Mouse (Mus musculus): Measurements from ENCODE around the gene Cnn3. TPM values are rescaled to one million over a fixed set of nuclear protein-coding genes. Genes with fewer than 3 reads are reported as not detected.

The Cnn3 gene
- polyA plus RNA-seq, 1 experiment from 2014 or later: 525 TPM

DNA sequence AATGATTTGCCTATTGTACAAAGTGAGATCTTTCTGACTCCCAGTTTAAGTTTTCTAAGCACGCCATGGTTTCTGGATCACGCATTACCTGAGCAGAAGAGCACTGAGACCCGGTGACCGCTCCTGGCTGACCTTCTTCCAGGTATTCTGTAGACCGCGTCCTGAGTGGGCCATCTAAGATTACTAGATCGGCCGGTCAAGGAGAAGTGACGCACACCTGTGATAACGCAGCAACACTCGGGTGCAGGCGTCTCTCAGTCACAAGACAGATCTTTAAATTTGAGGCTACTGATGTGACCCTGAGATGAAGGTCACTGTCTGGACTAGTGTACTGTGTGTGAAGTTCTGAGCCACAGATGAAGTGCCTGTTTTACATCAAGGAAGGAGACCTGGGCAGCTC is 15.2 kb downstream of the Cnn3 start:
- H3K27ac ChIP-seq (ENCODE audit: low read length): no peak overlapping the region
- no peak overlapping the region for H3K9ac ChIP-seq (ENCODE audit: low read length)
- no peak for ATAC-seq (ENCODE audit: insufficient read depth, low FRiP score)
- H3K36me3 ChIP-seq (ENCODE audit: control insufficient read depth, insufficient read depth, low read length): no peaks in the 10 kb centered on the region
- no peak overlapping the region for H3K4me3 ChIP-seq (replicated peaks; ENCODE audit: low read length)
- H3K4me2 ChIP-seq (ENCODE audit: low read depth, low read length): no peak overlapping the region
- no peaks in the 10 kb centered on the region for H3K27me3 ChIP-seq (ENCODE audit: control insufficient read depth, insufficient read depth, low read length)
- H3K4me1 ChIP-seq (ENCODE audit: control insufficient read depth, insufficient read depth, low read length): peaks cover 37% of the 10 kb centered on the region
- no peaks in the 10 kb centered on the region for H3K9me3 ChIP-seq (replicated peaks; ENCODE audit: control insufficient read depth, low read length)
- 89% methylated on average over 12 of the region's 12 CpGs for WGBS

DNA sequence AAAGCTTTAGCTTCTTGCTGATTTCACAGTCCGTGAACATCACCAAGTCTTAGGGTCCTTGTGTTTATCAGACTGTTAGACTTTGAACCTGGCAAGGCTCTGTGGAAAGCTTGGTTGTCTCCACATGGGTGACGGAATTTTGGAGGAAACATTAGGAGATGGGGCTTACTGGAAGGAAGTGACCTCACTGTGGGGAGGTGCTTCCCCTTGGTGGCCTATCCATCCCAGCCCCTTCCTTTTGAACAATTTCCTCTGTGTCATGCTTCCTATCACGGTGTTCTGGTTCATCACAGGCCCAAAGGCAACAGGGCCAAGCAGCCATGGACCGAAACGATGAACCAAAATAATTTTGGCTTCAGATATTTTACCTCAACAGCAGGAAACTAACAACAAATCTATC is 16.0 kb downstream of the Cnn3 start:
- WGBS: 86% methylated on average over 5 of the region's 5 CpGs
- no peak for ATAC-seq (ENCODE audit: insufficient read depth, low FRiP score)
- H3K36me3 ChIP-seq (ENCODE audit: control insufficient read depth, insufficient read depth, low read length): no peaks in the 10 kb centered on the region
- no peak overlapping the region for H3K4me3 ChIP-seq (replicated peaks; ENCODE audit: low read length)
- H3K27ac ChIP-seq (ENCODE audit: low read length): no peak overlapping the region
- H3K9ac ChIP-seq (ENCODE audit: low read length): no peak overlapping the region
- peaks cover 31% of the 10 kb centered on the region for H3K4me1 ChIP-seq (ENCODE audit: control insufficient read depth, insufficient read depth, low read length)
- H3K4me2 ChIP-seq (ENCODE audit: low read depth, low read length): no peak overlapping the region
- H3K27me3 ChIP-seq (ENCODE audit: control insufficient read depth, insufficient read depth, low read length): no peaks in the 10 kb centered on the region
- no peaks in the 10 kb centered on the region for H3K9me3 ChIP-seq (replicated peaks; ENCODE audit: control insufficient read depth, low read length)

DNA sequence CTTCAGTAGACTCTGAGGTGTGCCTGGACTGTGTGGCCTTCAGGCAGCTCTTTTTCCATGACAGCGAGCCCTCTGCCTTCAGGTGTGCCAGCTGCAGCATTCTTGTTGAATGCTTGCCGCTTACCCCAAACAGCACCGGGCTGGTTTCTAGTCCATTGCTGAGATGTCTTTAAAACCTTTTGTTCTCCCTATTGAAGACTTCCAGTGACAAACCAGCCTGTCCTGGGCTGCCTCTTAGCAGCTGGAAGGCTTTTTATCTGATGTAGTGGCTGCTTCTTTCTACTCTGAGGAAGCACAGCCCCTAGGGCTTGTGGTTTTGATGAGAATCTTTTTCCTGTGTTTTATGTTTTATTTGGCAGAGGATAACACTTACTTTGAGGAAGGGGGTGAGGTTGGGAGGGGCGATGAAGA is 17.6 kb downstream of the Cnn3 start:
- Histone ChIP-seq H3K27me3 (ENCODE audit: control insufficient read depth, insufficient read depth, low read length) (no peaks in the 10 kb centered on the region), H3K4me3 (replicated peaks; ENCODE audit: low read length) (no peak overlapping the region), H3K9ac (ENCODE audit: low read length) (no peak overlapping the region), H3K4me2 (ENCODE audit: low read depth, low read length) (no peak overlapping the region), H3K9me3 (replicated peaks; ENCODE audit: control insufficient read depth, low read length) (no peaks in the 10 kb centered on the region), H3K4me1 (ENCODE audit: control insufficient read depth, insufficient read depth, low read length) (peaks cover 27% of the 10 kb centered on the region), H3K27ac (ENCODE audit: low read length) (no peak overlapping the region), H3K36me3 (ENCODE audit: control insufficient read depth, insufficient read depth, low read length) (no peaks in the 10 kb centered on the region)
- ATAC-seq (ENCODE audit: insufficient read depth, low FRiP score): no peak
- WGBS: 74% methylated on average over 4 of the region's 4 CpGs

DNA sequence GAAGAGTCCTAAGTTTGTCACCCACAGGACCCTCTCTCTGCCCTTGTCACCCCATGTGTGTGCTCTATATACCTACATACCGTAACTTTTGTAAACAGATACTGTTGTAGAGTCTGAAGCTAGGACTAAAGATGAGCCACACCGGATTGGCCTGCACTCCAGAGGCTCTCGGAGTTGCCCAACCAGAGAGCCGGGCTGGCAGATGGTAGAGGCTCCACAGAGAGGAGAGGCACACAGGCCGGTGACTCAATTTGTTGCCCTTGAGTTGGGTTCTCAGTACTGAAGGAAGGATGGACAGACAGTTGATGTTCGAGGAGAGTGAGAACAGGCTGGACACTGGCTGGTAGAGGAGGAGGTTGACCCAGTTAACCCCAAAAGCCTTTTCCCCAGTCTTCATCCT is 18.1 kb downstream of the Cnn3 start:
- no peaks in the 10 kb centered on the region for H3K9me3 ChIP-seq (replicated peaks; ENCODE audit: control insufficient read depth, low read length)
- H3K4me1 ChIP-seq (ENCODE audit: control insufficient read depth, insufficient read depth, low read length): peaks cover 23% of the 10 kb centered on the region
- no peak overlapping the region for H3K27ac ChIP-seq (ENCODE audit: low read length)
- no peak overlapping the region for H3K4me3 ChIP-seq (replicated peaks; ENCODE audit: low read length)
- no peaks in the 10 kb centered on the region for H3K27me3 ChIP-seq (ENCODE audit: control insufficient read depth, insufficient read depth, low read length)
- no peak overlapping the region for H3K9ac ChIP-seq (ENCODE audit: low read length)
- no peak overlapping the region for H3K4me2 ChIP-seq (ENCODE audit: low read depth, low read length)
- H3K36me3 ChIP-seq (ENCODE audit: control insufficient read depth, insufficient read depth, low read length): no peaks in the 10 kb centered on the region
- WGBS: 95% methylated on average over 6 of the region's 6 CpGs
- ATAC-seq (ENCODE audit: insufficient read depth, low FRiP score): no peak

DNA sequence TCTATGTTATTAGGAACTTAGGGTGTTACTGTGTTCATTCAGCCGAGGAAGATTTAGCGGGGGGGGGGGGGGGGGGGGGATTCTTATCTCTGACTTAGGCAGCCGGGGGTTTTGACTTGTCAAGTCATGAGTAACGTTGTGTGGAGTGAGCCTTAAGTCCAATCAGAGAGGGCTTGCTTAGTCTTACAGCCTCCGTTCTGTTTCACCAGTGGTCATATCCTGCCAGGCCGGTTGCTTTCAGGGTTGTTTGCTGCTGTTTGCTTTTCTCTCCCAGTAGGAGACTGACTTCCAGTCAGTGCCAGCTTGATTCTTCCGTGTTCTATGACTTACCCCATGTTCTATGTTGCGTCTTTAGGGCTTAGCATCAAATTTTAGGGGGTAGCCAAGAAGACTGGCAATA is 20.2 kb downstream of the Cnn3 start:
- Histone ChIP-seq H3K4me1 (ENCODE audit: control insufficient read depth, insufficient read depth, low read length) (peaks cover 9% of the 10 kb centered on the region; the same call in 1 of the 2 replicates), H3K4me3 (replicated peaks; ENCODE audit: low read length) (no peak overlapping the region), H3K36me3 (ENCODE audit: control insufficient read depth, insufficient read depth, low read length) (peaks cover 2% of the 10 kb centered on the region; the same call in 1 of the 2 replicates), H3K4me2 (ENCODE audit: low read depth, low read length) (peak overlapping the region; percentile 21; the same call in 1 of the 2 replicates), H3K27me3 (ENCODE audit: control insufficient read depth, insufficient read depth, low read length) (no peaks in the 10 kb centered on the region), H3K9ac (ENCODE audit: low read length) (no peak overlapping the region), H3K9me3 (replicated peaks; ENCODE audit: control insufficient read depth, low read length) (no peaks in the 10 kb centered on the region), H3K27ac (ENCODE audit: low read length) (no peak overlapping the region; the same call in 1 of the 2 replicates)
- ATAC-seq (ENCODE audit: insufficient read depth, low FRiP score): peak; percentile 34; the same call in 1 of the 2 replicates
- WGBS: 49% methylated on average over 7 of the region's 8 CpGs

DNA sequence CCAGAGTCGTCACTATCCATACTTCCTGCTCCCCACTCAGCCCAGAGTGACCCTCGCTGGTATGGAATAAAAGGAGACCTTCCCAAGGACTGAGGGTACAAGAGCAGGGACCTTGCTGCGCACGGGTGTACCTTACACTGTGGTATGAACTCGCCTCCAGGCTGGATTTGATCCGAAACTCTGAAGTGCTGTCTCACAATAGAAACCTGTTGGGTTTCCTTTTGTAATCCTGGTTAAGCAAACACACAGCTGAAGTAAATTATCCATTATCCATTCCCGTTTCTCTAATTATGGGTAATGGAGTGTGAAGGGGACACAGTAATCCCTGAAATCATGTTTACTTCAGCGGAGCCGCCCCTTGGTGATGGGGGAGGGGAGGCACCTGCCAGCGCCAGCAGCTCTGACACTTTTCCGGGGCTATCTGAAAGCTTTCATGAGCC is 21.8 kb downstream of the Cnn3 start:
- Histone ChIP-seq H3K27me3 (ENCODE audit: control insufficient read depth, insufficient read depth, low read length) (no peaks in the 10 kb centered on the region), H3K9me3 (replicated peaks; ENCODE audit: control insufficient read depth, low read length) (no peaks in the 10 kb centered on the region), H3K4me2 (ENCODE audit: low read depth, low read length) (peak overlapping the region; percentile 1; the same call in 1 of the 2 replicates), H3K27ac (ENCODE audit: low read length) (peak overlapping the region; percentile 65), H3K9ac (ENCODE audit: low read length) (0 out of 2 replicates have a peak overlapping the region, but pooled peaks have one; percentile 19), H3K36me3 (ENCODE audit: control insufficient read depth, insufficient read depth, low read length) (peaks cover 17% of the 10 kb centered on the region), H3K4me3 (replicated peaks; ENCODE audit: low read length) (peak overlapping the region; percentile 1; the same call in 1 of the 2 replicates), H3K4me1 (ENCODE audit: control insufficient read depth, insufficient read depth, low read length) (peaks cover 9% of the 10 kb centered on the region; the same call in 1 of the 2 replicates)
- WGBS: 43% methylated on average over 11 of the region's 11 CpGs
- no peak for ATAC-seq (ENCODE audit: insufficient read depth, low FRiP score)

DNA sequence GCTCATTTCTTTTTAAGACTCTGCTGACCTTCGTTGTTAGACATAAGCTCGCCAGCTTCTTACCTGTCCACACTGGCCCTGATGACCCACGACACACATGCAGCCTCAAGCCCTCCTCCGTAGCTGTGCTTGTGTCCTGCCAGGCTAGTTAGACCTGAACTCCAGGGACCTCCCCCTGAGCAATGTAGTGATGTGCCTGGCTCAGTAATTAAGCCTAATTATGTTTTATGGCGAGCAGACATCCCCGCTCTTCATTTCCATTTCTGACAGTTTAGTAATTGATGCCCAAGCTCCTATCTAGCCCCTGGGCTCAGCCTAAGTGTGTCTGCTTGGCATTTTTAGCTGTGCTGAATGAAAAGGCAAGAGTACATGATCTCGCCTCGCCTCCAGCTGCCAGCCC is 22.3 kb downstream of the Cnn3 start:
- H3K9ac ChIP-seq (ENCODE audit: low read length): no peak overlapping the region
- no peak for ATAC-seq (ENCODE audit: insufficient read depth, low FRiP score)
- H3K27ac ChIP-seq (ENCODE audit: low read length): peak overlapping the region; percentile 65

DNA sequence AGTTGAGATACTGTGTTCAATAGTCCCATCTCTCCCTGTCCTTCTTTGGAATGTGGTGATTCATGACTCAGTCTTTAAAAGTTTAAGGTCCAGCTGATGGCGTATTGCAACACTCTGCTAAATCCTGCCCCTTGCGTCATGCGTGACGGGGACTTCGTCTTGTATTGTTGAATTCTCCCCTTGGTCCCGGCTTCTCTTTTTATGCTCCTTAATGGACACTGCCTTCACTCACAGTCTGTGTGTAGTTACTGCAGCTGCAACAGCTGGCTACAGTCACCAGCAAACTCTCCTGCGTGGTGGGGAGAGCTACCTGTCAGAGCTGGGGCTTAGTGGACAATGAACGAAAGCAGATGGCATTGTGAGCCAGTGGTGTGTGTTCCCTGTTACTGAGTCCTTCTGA is 23.2 kb downstream of the Cnn3 start:
- Histone ChIP-seq H3K4me3 (replicated peaks; ENCODE audit: low read length) (no peak overlapping the region), H3K27ac (ENCODE audit: low read length) (no peak overlapping the region), H3K9ac (ENCODE audit: low read length) (no peak overlapping the region), H3K9me3 (replicated peaks; ENCODE audit: control insufficient read depth, low read length) (no peaks in the 10 kb centered on the region), H3K4me2 (ENCODE audit: low read depth, low read length) (no peak overlapping the region), H3K36me3 (ENCODE audit: control insufficient read depth, insufficient read depth, low read length) (peaks cover 25% of the 10 kb centered on the region), H3K27me3 (ENCODE audit: control insufficient read depth, insufficient read depth, low read length) (no peaks in the 10 kb centered on the region), H3K4me1 (ENCODE audit: control insufficient read depth, insufficient read depth, low read length) (peaks cover 9% of the 10 kb centered on the region; the same call in 1 of the 2 replicates)
- WGBS: 58% methylated on average over 8 of the region's 8 CpGs
- no peak for ATAC-seq (ENCODE audit: insufficient read depth, low FRiP score)

More for the DNA sequence above, 22.3 kb downstream of the Cnn3 start:
- Histone ChIP-seq H3K4me2 (ENCODE audit: low read depth, low read length) (peak overlapping the region; percentile 1; the same call in 1 of the 2 replicates), H3K4me1 (ENCODE audit: control insufficient read depth, insufficient read depth, low read length) (peaks cover 9% of the 10 kb centered on the region; the same call in 1 of the 2 replicates), H3K36me3 (ENCODE audit: control insufficient read depth, insufficient read depth, low read length) (peaks cover 17% of the 10 kb centered on the region), H3K9me3 (replicated peaks; ENCODE audit: control insufficient read depth, low read length) (no peaks in the 10 kb centered on the region), H3K4me3 (replicated peaks; ENCODE audit: low read length) (no peak overlapping the region), H3K27me3 (ENCODE audit: control insufficient read depth, insufficient read depth, low read length) (no peaks in the 10 kb centered on the region)
- WGBS: 75% methylated on average over 8 of the region's 8 CpGs

DNA sequence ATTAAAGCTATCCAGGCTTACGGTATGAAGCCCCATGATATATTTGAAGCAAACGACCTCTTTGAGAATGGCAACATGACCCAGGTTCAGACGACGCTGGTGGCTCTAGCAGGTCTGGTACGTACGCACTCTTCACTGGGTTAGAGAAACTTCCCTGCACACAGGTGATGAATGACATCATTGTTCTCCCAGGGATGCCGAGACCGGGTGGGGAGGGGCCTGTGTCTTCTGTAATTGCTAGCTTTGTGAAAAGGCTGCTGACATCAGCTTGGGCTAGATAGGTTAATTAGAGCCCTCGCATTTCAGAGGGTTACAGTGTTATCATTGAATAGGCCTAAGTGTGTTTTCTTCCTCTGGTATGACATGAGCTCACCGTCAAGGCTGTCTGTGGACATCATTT is 25.1 kb downstream of the Cnn3 start:
- no peak for ATAC-seq (ENCODE audit: insufficient read depth, low FRiP score)
- H3K4me2 ChIP-seq (ENCODE audit: low read depth, low read length): no peak overlapping the region
- H3K27ac ChIP-seq (ENCODE audit: low read length): no peak overlapping the region
- no peaks in the 10 kb centered on the region for H3K27me3 ChIP-seq (ENCODE audit: control insufficient read depth, insufficient read depth, low read length)
- 69% methylated on average over 10 of the region's 10 CpGs for WGBS
- H3K9me3 ChIP-seq (replicated peaks; ENCODE audit: control insufficient read depth, low read length): no peaks in the 10 kb centered on the region
- H3K4me3 ChIP-seq (replicated peaks; ENCODE audit: low read length): no peak overlapping the region
- H3K36me3 ChIP-seq (ENCODE audit: control insufficient read depth, insufficient read depth, low read length): peaks cover 36% of the 10 kb centered on the region
- no peak overlapping the region for H3K9ac ChIP-seq (ENCODE audit: low read length)
- H3K4me1 ChIP-seq (ENCODE audit: control insufficient read depth, insufficient read depth, low read length): peaks cover 9% of the 10 kb centered on the region; the same call in 1 of the 2 replicates
